Mouse (Mus musculus) thymus, adult 2 months (tissue): ENCODE results near the gene Hgfac. TPM values are rescaled to one million over a fixed set of nuclear protein-coding genes. Genes with fewer than 3 reads are reported as not detected.
A peak's percentile ranks its signal among the peaks of the same experiment; 100 is the strongest.

ENCODE experiments used
- DNase-seq: peaks from one replicate; pipeline ENCODE4 v3.0.0; 2021
- H3K27ac ChIP-seq: fragments of 200-500 bp; 2 replicates; pipeline ENCODE4 v1.5.1; 2012; ENCODE audit warnings: low read length, control low read depth; ENCODE audit not compliant: control insufficient read depth, insufficient read depth
- H3K27me3 ChIP-seq: fragments of 200-500 bp; 2 replicates; pipeline ENCODE4 v1.6.1; 2012; ENCODE audit warnings: mild to moderate bottlenecking, low read length, moderate library complexity, mixed read lengths; ENCODE audit not compliant: control insufficient read depth, insufficient read depth
- H3K36me3 ChIP-seq: fragments of 200-500 bp; 2 replicates; pipeline ENCODE4 v1.6.1; 2012; ENCODE audit warnings: mild to moderate bottlenecking, low read length, moderate library complexity; ENCODE audit not compliant: control insufficient read depth, insufficient read depth
- H3K4me1 ChIP-seq: fragments of 200-500 bp; replicated peaks from 2 replicates; pipeline ENCODE4 v1.6.1; 2012; ENCODE audit warnings: low read length; ENCODE audit not compliant: control insufficient read depth, insufficient read depth
- H3K4me3 ChIP-seq: fragments of 200-500 bp; 2 replicates; pipeline ENCODE4 v1.5.1; 2012; ENCODE audit warnings: mild to moderate bottlenecking, low read length, control low read depth, moderate library complexity; ENCODE audit not compliant: control insufficient read depth, insufficient read depth
- CTCF ChIP-seq: fragments of 200-500 bp; IDR thresholded peaks from 2 replicates; pipeline ENCODE4 v1.5.1; 2012; ENCODE audit warnings: mild to moderate bottlenecking, control low read depth, low read length, moderate library complexity, borderline replicate concordance; ENCODE audit not compliant: control insufficient read depth, poor library complexity, insufficient read depth; ENCODE audit errors: extremely low read depth
- POLR2A ChIP-seq: fragments of 200-500 bp; IDR thresholded peaks from 2 replicates; pipeline ENCODE4 v1.6.1; 2012; ENCODE audit warnings: mild to moderate bottlenecking, low read length, control low read depth, moderate library complexity; ENCODE audit not compliant: control insufficient read depth, poor library complexity, insufficient read depth; ENCODE audit errors: extremely low read depth
- WGBS: fragments of 180-500 bp; shearing (Covaris S2); methylation state at CpG from one replicate; pipeline ENCODE4 v1.1.7; 2018; 5-methylcytosine and 5-hydroxymethylcytosine counted together
- polyA plus RNA-seq: library from polyadenylated mRNA; depleted of rRNA; stranded (reverse); fragments of >200 nt; gene quantifications from 2 replicates; pipeline ENCODE4 v1.2.3, GENCODE M21; 2012

The Hgfac gene
- polyA plus RNA-seq, 1 experiment: 5.7 TPM

DNA sequence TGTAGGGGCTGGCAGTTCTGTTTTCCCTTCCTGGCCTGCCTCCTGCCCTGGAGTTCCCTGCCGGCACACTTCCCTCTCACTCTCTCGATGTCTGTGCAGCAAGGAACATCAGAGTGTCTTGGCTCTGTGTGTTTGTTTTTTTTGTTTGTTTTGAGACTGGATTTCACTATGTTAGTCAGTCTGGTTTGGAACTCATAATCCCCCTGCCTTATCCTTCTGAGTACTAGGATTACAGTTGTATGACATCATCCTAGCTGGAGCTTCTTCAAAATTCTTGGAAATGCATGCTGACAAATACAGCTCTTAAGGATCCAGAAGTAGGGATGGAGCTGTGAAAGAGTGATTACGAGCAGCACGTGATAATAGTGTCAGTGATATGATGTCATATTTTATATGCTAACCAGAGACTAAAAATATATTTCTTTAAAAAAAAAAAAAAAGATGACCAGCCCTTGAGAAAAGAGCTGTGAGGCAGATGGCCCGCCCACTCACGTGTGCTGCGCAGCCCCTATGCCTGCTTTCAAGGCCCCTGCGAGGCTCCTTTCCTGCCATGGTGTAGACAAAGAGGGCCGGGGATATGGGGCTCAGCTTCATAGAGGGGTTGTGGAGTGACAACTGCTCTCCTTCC lies 21.5 kb upstream of the Hgfac start:
- Histone ChIP-seq H3K4me1 (no peaks in the 10 kb centered on the region; the same call in 1 of the 2 replicates), H3K4me3 (no peak overlapping the region), H3K27ac (no peak overlapping the region), H3K36me3 (no peaks in the 10 kb centered on the region), H3K27me3 (no peaks in the 10 kb centered on the region)
- TF ChIP-seq CTCF: no peak
- no peak for TF ChIP-seq POLR2A
- WGBS: 96% methylated on average over 9 of the region's 9 CpGs
- no peak for DNase-seq

DNA sequence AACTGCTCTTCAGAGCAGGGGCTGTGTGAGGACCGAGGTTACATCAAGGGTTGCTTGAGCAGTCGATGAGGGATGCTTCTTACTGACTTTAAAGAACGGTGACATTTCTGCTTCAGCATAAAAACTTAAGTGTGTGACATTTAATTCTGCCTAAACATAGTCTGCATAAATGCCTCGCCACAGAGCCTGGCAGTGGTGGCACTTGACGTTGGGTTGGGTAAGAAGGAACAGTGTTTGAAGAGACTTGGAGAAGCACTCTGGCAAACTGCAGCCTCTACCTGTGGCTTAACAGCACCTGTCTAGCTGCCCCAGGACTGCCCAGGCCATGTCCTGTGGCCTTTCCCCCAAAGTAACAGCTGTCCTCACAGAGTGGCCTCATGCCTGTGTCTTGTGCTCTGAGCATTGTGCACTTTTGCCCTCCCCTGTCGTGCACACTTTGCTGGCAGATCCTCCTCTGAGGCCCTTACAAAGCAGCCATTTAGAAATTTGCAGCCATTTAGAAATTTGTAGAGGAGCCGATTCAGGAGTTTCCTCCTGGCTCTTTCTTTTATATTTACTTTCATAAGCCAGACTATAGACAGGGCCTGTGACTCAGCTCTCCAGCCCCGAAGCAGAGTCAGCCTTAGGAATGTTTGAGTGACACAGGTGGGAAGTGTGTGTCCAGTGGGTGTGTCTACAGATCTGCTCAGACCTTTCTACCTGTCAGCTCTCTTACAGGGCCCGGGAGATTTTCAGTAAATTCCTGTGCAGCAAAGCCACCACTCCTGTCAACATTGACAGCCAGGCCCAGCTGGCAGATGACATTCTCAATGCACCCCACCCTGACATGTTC lies 20.7 kb upstream of the Hgfac start:
- H3K27ac ChIP-seq: no peak overlapping the region
- no peak overlapping the region for H3K4me3 ChIP-seq
- no peak for DNase-seq
- H3K4me1 ChIP-seq: no peaks in the 10 kb centered on the region
- 95% methylated on average over 9 of the region's 9 CpGs for WGBS
- no peaks in the 10 kb centered on the region for H3K27me3 ChIP-seq
- TF ChIP-seq CTCF (no peak), POLR2A (no peak)
- H3K36me3 ChIP-seq: no peaks in the 10 kb centered on the region

DNA sequence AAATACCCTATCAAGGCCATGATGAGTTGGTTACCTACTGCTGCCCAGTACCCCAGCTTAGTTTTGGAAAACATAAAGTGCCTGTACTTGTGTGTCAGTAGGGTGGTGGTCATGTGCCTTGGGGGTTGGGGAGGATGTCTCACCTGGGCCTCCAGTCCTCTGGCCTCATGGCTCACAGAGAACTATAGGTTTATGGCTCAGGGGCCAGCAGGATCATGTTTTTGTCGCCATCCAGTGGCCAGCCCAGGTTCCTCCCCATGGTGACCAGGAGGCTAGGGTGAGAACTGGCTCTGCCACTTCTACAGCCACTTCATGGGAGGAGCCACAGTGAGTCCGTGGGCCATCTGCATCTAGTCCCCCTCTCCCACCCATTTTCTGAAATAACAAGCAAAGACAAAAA lies 16.3 kb upstream of the Hgfac start:
- peak; percentile 46 for DNase-seq
- TF ChIP-seq POLR2A (no peak), CTCF (peak; percentile 45; the same call in 1 of the 2 replicates)
- no peaks in the 10 kb centered on the region for H3K4me1 ChIP-seq
- no peak overlapping the region for H3K27ac ChIP-seq
- 51% methylated on average over 2 of the region's 2 CpGs for WGBS
- no peak overlapping the region for H3K4me3 ChIP-seq
- peaks cover 19% of the 10 kb centered on the region for H3K36me3 ChIP-seq
- H3K27me3 ChIP-seq: no peaks in the 10 kb centered on the region

DNA sequence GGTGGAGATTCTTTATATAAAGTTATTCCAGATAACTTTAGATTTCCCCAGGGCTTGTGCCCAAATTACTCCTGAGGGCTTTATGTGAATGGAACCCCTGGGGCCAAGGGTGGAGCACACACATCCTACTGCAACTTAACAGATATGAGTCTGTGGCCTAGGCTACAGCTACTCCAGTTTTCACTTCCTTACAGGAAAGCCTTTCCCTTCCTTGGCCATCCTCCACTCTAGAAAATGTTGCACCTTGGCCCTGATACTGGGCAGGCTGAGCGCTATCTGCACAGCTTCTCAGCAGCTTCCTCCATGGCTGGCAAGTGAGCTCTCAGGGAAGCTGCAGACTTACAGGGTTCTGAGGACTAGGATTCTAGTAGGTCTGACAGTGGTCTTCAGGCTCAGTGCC lies 12.0 kb upstream of the Hgfac start:
- DNase-seq: no peak
- H3K4me3 ChIP-seq: no peak overlapping the region
- WGBS: 91% methylated on average over 1 of the region's 1 CpGs
- TF ChIP-seq POLR2A (no peak), CTCF (no peak)
- H3K27me3 ChIP-seq: no peaks in the 10 kb centered on the region
- H3K36me3 ChIP-seq: peaks cover 19% of the 10 kb centered on the region
- no peak overlapping the region for H3K27ac ChIP-seq
- no peaks in the 10 kb centered on the region for H3K4me1 ChIP-seq

DNA sequence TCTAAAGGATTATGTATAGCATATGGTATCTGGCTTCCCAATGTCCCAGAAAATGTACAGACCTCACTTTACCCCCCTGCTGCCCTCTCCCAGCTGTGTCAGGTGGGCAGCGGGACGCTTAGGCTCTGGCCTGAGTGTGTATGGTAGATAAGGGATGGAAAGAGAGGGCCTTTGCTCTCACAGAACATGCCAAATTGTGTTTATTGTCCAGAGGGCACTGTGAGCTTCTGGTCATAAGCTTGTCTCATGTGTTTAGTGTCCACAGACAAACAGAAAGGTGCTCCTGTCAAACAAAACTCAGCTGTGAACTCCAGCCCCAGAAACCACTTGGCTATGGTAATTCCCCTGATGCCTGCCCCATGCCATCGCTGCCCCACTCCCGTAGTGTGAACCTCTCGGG lies 11.6 kb upstream of the Hgfac start:
- Histone ChIP-seq H3K4me1 (no peaks in the 10 kb centered on the region), H3K36me3 (peaks cover 19% of the 10 kb centered on the region), H3K27ac (no peak overlapping the region), H3K4me3 (no peak overlapping the region), H3K27me3 (no peaks in the 10 kb centered on the region)
- no peak for DNase-seq
- no peak for TF ChIP-seq CTCF
- WGBS: over 99% methylated on average over 5 of the region's 5 CpGs

DNA sequence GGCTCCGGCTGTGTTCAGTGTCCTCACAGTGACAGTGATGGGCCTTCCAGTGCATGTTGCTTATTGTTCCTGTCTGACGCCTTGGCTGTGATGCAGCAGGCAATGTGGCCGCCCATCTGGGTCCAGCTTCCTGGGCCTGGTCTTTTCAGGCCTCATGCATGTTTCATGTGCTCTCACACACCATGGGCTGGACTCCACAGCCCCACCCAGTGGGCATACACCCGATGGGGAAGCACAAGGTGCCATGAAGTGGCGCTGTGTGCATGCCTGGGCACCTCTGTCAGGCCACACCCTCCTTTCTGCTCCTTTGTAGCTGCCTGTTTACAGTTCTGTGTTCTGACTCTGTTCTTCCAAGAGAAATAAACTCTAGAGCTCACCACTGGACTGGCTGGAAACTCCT lies 8.2 kb upstream of the Hgfac start:
- WGBS: 68% methylated on average over 5 of the region's 5 CpGs
- TF ChIP-seq CTCF: no peak
- TF ChIP-seq POLR2A: no peak
- H3K36me3 ChIP-seq: no peaks in the 10 kb centered on the region
- H3K4me3 ChIP-seq: no peak overlapping the region
- no peak overlapping the region for H3K27ac ChIP-seq
- peak; percentile 34 for DNase-seq
- peaks cover 6% of the 10 kb centered on the region; the same call in 1 of the 2 replicates for H3K4me1 ChIP-seq
- no peaks in the 10 kb centered on the region for H3K27me3 ChIP-seq

DNA sequence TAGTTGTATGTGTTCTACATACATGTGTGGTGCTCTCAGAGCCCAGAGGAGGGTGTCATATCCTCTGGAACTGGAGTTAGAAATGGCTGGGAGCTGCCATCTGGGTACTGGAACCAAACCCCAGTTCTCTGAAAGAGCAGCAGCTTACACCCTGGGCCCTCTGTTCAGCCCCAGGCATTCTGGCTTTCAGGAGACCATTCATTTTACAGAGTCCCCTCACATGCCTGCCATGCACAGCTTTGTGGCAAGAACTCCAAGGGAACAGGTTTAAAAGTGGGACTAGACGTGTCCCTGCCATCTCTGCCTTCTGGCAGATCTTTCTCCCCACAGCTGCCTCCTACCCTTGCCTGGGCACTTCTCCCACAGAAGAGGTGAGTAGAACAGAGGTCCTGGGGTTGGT lies 7.7 kb upstream of the Hgfac start:
- H3K36me3 ChIP-seq: no peaks in the 10 kb centered on the region
- TF ChIP-seq POLR2A: no peak
- no peak for TF ChIP-seq CTCF
- H3K4me1 ChIP-seq: peaks cover 6% of the 10 kb centered on the region; the same call in 1 of the 2 replicates
- no peak overlapping the region for H3K4me3 ChIP-seq
- H3K27me3 ChIP-seq: no peaks in the 10 kb centered on the region
- no peak overlapping the region for H3K27ac ChIP-seq
- 96% methylated on average over 1 of the region's 1 CpGs for WGBS
- no peak for DNase-seq
